Mouse (Mus musculus) ES-E14 (cell line): ENCODE data around the gene Arhgap10. TPM values are rescaled to one million over a fixed set of nuclear protein-coding genes. Genes with fewer than 3 reads are reported as not detected.

ENCODE experiments used
- DNase-seq: peaks from one replicate; pipeline ENCODE4 v3.0.0-alpha.2; 2013; ENCODE audit warnings: low read depth, low spot score
- H3K27ac ChIP-seq: 2 replicates; pipeline ENCODE4 v1.5.1; 2012; ENCODE audit warnings: low read depth, mild to moderate bottlenecking, low read length, moderate library complexity, mixed read lengths; ENCODE audit not compliant: poor library complexity, insufficient read depth, severe bottlenecking
- H3K36me3 ChIP-seq: 2 replicates; pipeline ENCODE4 v1.6.1; 2012; ENCODE audit warnings: mild to moderate bottlenecking, low read length, moderate library complexity, mixed read lengths; ENCODE audit not compliant: control insufficient read depth, poor library complexity, insufficient read depth, severe bottlenecking
- H3K4me1 ChIP-seq, 2 experiments: fragments of 150-350 bp in 1 of 2; sonication (generic) in 1 of 2; 2 replicates each; pipeline ENCODE4 v1.6.1; 2012; ENCODE audit warnings: low read length in 2 of 2, mild to moderate bottlenecking in 1 of 2, mixed read lengths in 1 of 2; ENCODE audit not compliant: control insufficient read depth in 2 of 2, insufficient read depth in 2 of 2, poor library complexity in 1 of 2
- H3K4me3 ChIP-seq, 2 experiments: fragments of 150-350 bp in 1 of 2; sonication (generic) in 1 of 2; 2 replicates each; pipeline ENCODE4 v1.5.1; 2012; ENCODE audit warnings: low read length in 2 of 2, low read depth in 1 of 2, mild to moderate bottlenecking in 1 of 2, mixed read lengths in 1 of 2; ENCODE audit not compliant: insufficient read depth in 1 of 2, poor library complexity in 1 of 2, severe bottlenecking in 1 of 2
- H3K9ac ChIP-seq: 2 replicates; pipeline ENCODE4 v1.6.1; 2012; ENCODE audit warnings: low read depth, mild to moderate bottlenecking, low read length, mixed read lengths; ENCODE audit not compliant: poor library complexity, insufficient read depth, severe bottlenecking
- H3K9me3 ChIP-seq: fragments of 150-350 bp; sonication (generic); 2 replicates; pipeline ENCODE4 v1.6.1; 2012; ENCODE audit warnings: low read depth, mild to moderate bottlenecking, low read length; ENCODE audit not compliant: control insufficient read depth, insufficient read depth
- CHD2 ChIP-seq: IDR thresholded peaks from 2 replicates; pipeline ENCODE4 v1.6.1; 2014; ENCODE audit warnings: mild to moderate bottlenecking, low read depth, low read length, inconsistent platforms
- HCFC1 ChIP-seq: IDR thresholded peaks from 2 replicates; pipeline ENCODE4 v1.6.1; 2012; ENCODE audit warnings: low read length, inconsistent platforms, borderline replicate concordance; ENCODE audit not compliant: insufficient read depth
- MAFK ChIP-seq: IDR thresholded peaks from 2 replicates; pipeline ENCODE4 v1.6.1; 2014; ENCODE audit warnings: mild to moderate bottlenecking, low read depth, low read length, inconsistent platforms; ENCODE audit not compliant: insufficient read depth
- ZC3H11A ChIP-seq: IDR thresholded peaks from 2 replicates; pipeline ENCODE4 v1.6.1; 2012; ENCODE audit warnings: low read depth, mild to moderate bottlenecking, inconsistent platforms, low read length, borderline replicate concordance
- ZNF384 ChIP-seq: IDR thresholded peaks from 2 replicates; pipeline ENCODE4 v1.6.1; 2012; ENCODE audit warnings: low read depth, low read length, inconsistent platforms
- in situ Hi-C, 2 experiments: fragments of 600-800 bp; cut with MboI; formaldehyde crosslinking; loops; one replicate each; pipeline ENCODE4 v1.15.1; 2025; ENCODE audit warnings: low sequenced_read_pairs in 2 of 2, inconsistent platforms in 1 of 2; ENCODE audit not compliant: unreplicated experiment in 2 of 2
- total RNA-seq: library from RNA; depleted of rRNA; stranded (reverse); fragments of 300-350 nt; gene quantifications from 2 replicates; pipeline ENCODE4 v1.2.3, GENCODE M21; 2012

Arhgap10 gene
- total RNA-seq, 1 experiment: 10.8 TPM

GRCm38 (mm10) chr8:77549121-77549706, 31.5 kb upstream of the Arhgap10 start, which contains the start of gene Prmt9:
Gene Prmt9 (plus strand): TSS chr8:77549397.
- peaks cover 5% of the 10 kb centered on the region for H3K36me3 ChIP-seq
- in situ Hi-C loops: no loop called here
- no peaks in the 10 kb centered on the region for H3K9me3 ChIP-seq
- peak within 1 kb of the TSS; percentile 84 to 86 for H3K4me3 ChIP-seq
- no peak within 1 kb of the TSS for H3K27ac ChIP-seq
- TF ChIP-seq MAFK: no peak
- no peak for TF ChIP-seq ZC3H11A
- no peak for TF ChIP-seq ZNF384
- TF ChIP-seq CHD2: no peak
- no peak for TF ChIP-seq HCFC1
- H3K4me1 ChIP-seq: no peaks in the 10 kb centered on the region
- peak within 1 kb of the TSS; percentile 94 for H3K9ac ChIP-seq
- peak; percentile 69 for DNase-seq

GRCm38 (mm10) chr8:77545616-77546015, 27.9 kb upstream of the Arhgap10 start:
- Histone ChIP-seq H3K4me3 (no peak overlapping the region), H3K9ac (no peak overlapping the region), H3K4me1 (0 out of 4 replicates have a peak, but pooled peaks cover 0 to 3% of the 10 kb centered on the region in 2 experiments), H3K27ac (no peak overlapping the region), H3K9me3 (no peaks in the 10 kb centered on the region), H3K36me3 (no peaks in the 10 kb centered on the region)
- in situ Hi-C loops: no loop called here
- DNase-seq: no peak
- TF ChIP-seq MAFK (no peak), HCFC1 (no peak), ZC3H11A (no peak), ZNF384 (no peak), CHD2 (no peak)

GRCm38 (mm10) chr8:77544428-77544827, 26.7 kb upstream of the Arhgap10 start:
- TF ChIP-seq MAFK (no peak), CHD2 (no peak), ZNF384 (no peak), ZC3H11A (no peak), HCFC1 (no peak)
- in situ Hi-C loops: no loop called here
- Histone ChIP-seq H3K4me3 (no peak overlapping the region), H3K4me1 (0 out of 4 replicates have a peak, but pooled peaks cover 0 to 3% of the 10 kb centered on the region in 2 experiments), H3K36me3 (no peaks in the 10 kb centered on the region), H3K9ac (no peak overlapping the region), H3K27ac (no peak overlapping the region), H3K9me3 (no peaks in the 10 kb centered on the region)
- no peak for DNase-seq

- in situ Hi-C loops: no loop called here
- 0 out of 4 replicates have a peak, but pooled peaks cover 0 to 3% of the 10 kb centered on the region in 2 experiments for H3K4me1 ChIP-seq
- no peak overlapping the region for H3K27ac ChIP-seq
- no peak for TF ChIP-seq CHD2
- TF ChIP-seq MAFK: no peak
- no peak for TF ChIP-seq ZC3H11A
- no peak for TF ChIP-seq ZNF384
- no peak for TF ChIP-seq HCFC1
- H3K9me3 ChIP-seq: no peaks in the 10 kb centered on the region
- H3K4me3 ChIP-seq: no peak overlapping the region
- no peak overlapping the region for H3K9ac ChIP-seq
- no peaks in the 10 kb centered on the region for H3K36me3 ChIP-seq
- DNase-seq: no peak
Observed at GRCm38 (mm10) chr8:77543152-77543777, 25.5 kb upstream of the Arhgap10 start.
